Mouse (Mus musculus): Measurements from ENCODE around the gene Slc28a3.
A peak's percentile ranks its signal among the peaks of the same experiment; 100 is the strongest.

Gene Slc28a3

DNA sequence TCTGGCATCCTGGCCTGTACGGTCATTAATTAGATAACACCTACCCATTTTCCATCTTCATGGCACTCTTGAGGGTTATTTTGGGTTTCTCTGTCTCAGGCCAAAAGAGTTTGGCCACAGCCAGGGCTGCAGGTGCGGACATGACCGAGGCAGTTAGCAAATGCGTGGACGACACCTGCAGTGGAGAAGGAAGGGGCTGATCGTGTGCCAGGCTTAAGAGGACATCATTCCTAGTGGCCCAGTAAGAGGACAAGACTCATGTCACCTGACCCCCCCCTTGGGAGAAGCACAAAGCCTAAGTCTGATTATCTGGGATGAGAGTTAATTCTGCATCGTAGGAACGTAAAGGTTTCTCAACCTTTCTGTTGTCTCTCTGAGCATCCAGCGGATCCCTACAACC is 44.5 kb downstream of the Slc28a3 start:
- DNase-seq (ENCODE audit: low read depth in 2 of 2, low spot score in 2 of 2) = no peak

DNA sequence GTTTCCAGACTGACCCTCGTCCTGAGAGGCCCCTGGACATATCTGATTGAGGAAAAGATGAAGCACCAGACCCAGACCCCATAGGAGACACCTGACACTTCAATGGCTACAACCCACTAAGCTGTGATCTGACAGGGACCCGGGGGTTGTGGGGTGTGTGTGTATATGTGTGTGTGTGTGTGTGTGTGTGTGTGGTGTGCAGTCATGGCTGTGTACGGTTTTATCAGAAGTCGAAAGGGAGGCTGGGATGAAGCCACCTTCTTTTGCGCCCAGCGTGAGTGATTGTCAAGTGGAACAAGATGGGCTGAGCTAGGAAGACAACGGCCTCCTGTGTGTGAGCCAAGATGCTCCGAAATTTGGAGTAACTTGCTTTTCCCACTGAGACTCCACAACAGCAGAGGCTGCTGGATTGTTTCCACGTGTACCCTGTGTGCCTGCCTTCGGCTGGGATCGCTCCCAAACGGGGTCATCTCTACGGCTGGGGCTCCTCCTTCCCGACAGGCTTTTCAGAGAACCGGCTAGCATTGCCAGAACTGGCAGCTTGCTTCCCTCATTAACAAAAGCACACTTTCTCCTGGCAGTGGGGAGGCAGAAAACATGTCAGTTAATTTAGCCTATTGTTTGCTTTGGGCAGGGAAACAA is 50.1 kb downstream of the Slc28a3 start:
- DNase-seq (ENCODE audit: low read depth in 2 of 2, low spot score in 2 of 2) = no peak

DNA sequence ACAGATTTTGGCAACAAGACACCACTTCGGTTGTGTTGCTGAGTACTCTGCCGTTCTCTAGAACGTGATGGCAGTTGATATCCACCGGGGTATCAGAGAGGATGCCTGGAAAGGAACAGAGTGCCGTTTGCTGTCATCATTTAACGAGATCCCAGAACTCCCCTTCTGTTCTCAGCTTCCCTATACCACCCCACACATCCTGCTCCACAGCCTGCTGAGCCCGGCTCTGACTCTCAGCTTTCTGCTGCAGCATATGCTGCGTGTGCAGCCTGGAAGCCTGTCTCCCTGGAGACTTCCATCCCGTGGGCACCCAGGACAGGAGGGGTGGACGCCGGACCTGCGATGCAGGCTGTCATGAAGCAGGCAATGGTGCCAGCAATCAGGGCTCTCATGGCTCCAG is 52.5 kb downstream of the Slc28a3 start:
- DNase-seq (ENCODE audit: low read depth in 2 of 2, low spot score in 2 of 2) = no peak

DNA sequence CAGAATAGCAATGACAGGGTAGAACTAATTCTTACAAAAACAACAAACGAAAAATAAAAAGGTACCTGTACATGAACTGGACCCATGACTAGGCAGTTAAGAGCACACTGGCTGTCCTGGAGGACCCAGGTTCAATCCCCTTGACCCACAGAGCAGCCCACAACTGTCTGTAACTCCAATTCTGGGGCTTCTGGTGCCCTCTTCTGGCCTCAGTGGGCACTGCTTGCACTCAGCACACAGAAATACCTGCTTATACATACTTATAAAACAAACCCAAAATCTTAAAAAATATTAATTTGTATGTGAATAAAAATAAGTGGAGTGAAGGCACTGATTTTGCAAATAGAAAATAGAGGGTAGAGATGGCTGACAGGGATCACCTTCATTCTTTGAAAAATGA is 54.7 kb downstream of the Slc28a3 start:
- DNase-seq (ENCODE audit: low read depth in 2 of 2, low spot score in 2 of 2) = no peak

DNA sequence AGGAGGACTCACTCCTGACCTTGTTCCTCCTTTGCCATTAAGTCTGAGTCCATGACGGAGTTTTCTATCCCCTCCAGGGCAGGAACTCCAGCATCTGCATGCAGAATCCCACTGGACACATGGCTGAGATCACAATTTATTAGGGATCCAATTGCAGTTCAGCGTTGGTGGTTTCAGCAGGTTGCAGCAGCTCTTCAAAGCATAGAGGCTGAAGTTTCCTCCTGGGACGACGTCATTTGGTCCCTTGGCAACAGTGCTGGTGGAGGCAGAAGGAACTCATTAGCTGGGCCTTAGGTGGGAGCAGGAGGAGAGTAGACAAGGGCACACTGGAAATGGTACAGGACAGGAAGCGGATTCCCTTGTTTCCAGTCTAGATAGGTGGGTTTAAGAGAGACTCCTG is 55.1 kb downstream of the Slc28a3 start:
- no peak for DNase-seq (ENCODE audit: low read depth in 2 of 2, low spot score in 2 of 2)

DNA sequence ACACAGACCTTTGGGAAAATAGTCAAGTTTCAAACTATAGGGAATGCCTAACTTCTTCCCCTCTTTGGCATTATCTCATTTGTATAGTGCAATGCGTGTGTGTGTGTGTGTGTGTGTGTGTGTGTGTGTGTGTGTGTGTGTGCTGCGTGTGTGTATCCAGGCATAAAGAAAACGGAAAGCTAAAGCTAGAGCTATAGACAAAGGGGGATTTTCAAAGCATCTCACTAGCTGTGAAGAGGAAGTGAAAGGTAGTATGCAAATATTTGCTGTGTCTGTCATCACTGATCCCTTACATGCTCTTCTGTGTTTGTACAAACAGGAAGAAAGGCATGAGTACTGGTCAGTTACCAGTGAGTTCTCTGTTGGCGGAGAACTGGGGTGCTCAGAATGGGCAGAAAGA is 58.8 kb downstream of the Slc28a3 start:
- no peak for DNase-seq (ENCODE audit: low read depth in 2 of 2, low spot score in 2 of 2)

DNA sequence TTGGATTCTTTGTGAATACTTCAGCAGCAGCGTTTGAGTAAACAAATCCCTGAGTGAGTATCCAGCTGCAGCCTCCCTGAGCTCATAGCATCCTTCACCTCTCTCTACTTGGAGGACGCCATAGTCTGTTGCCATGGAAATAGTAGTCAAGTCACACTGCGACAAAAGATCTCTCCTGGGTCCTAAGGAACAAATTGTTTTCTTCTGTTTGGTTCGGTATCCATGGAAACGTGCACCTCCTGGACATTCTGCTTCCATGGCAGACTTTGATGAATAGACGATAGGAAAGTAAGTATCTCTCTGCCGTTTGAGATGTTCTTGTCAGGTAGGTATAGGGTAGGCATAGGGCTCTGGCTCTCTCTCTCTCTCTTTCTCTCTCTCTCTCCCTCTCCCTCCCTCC is 63.1 kb downstream of the Slc28a3 start:
- DNase-seq (ENCODE audit: low read depth in 2 of 2, low spot score in 2 of 2) = no peak

DNA sequence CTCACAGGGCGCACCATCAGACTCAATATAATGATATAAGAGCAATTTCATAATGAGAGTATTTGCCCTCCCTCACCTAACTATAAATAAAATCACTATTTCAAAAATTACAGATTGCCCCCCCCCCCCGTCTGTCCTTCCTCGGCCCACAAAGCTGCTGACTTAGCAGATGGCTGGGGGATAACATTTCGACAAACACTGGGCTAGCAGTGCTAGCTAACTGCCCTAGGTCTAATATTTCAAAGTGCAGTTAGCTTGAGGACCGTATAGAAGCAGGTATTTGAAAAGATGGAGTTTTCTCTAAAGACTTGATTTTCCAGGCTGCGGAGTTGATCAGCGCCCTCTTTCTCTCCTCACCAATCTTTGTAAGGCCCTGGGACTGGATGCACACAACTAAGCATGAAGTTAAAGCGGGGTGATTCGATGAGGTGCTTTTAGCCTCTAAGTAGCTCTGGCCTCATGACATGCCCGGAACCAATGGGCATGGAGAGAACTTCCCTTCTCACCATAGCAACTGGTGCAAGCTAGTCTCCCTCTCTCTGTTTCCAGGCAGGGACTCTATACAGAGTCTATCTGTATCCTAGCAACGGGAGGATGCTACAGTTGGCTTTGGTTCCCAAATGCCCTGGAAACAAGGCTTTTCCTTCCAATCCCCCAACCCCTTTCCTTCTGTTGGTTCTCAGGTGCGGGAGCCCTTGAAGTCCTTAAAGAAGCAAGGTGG is 66.8 kb downstream of the Slc28a3 start:
- no peak for DNase-seq (ENCODE audit: low read depth in 2 of 2, low spot score in 2 of 2)

DNA sequence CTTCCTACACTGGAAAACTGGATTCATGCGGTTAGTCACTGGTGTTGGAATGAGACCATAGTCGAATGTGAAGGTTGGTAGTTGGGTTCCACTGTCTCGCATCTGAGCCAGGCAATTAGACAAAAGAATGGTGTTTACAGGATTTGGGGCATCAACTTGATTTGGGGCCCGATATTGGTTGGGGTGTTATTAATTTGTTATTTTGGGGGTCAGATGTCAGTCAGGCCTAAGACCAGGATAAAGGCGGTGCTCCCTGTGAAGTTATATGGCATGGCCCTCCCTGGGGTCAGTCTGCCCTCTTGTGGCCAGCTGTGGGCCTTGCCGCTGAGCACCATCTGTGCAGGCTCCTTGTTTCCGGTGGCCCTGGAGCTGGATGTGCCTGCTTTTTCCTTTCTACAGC is 67.6 kb downstream of the Slc28a3 start:
- DNase-seq (ENCODE audit: low read depth in 2 of 2, low spot score in 2 of 2) = peak in 1 of 2 experiments; percentile 31

DNA sequence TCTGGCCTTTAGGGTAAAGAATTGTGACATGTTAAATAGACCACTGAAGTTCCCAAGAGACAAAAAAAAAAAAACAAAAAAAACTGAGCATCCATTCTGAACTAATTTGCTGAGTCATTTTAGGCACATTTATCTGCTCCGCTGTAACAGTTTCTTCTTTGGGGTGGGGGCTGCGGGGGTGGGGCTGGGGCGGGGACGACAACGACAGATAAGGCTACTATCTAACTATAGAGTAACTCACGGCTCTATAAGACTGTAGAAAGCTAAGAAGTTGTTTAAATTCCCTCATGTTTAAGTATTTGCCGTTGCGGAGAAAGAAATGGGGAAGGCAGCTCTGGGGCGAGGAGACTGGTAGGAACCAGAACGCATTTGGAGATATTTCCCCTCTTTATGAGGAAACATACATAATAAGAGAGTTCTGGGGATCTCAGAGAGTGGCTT is 68.1 kb downstream of the Slc28a3 start:
- DNase-seq (ENCODE audit: low read depth in 2 of 2, low spot score in 2 of 2) = no peak

DNA sequence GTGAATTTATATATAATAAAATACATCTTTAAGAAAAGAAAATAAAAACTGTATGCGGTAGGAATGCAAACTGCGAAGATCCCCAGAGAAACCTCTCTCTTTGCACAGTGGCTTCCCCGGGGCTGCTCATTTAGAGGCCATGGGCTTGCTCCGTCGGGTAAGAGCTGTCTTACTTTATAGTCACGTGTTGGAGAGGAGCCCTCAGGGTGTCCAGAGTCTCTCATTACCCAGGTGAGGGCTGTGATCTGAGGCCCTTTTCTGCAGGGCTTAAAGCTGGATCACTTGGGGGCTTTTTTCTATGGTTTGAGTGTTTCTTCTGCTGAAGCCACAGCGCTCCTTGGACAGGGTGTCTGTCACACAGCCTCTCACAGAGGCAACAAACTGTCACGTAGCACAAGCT is 68.5 kb downstream of the Slc28a3 start:
- no peak for DNase-seq (ENCODE audit: low read depth in 2 of 2, low spot score in 2 of 2)

DNA sequence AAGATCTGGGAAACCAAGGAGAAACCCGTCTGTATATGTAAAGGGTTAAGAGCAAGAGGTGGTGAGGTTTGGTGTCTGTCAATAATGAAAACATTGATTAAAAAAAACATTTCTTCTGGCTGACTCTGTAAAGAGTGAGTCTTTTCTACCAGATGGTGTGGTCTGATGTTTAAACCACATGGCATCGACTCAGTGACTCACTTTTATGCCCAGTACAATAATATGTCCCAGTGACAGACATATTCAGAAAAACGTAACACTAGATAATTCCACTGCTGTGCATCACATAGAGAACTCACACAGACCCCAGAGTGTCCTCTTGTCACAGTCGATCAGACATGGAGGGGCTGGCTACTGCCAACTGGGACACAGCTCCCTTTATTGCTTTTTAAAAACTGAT is 69.1 kb downstream of the Slc28a3 start:
- DNase-seq (ENCODE audit: low read depth in 2 of 2, low spot score in 2 of 2) = no peak

DNA sequence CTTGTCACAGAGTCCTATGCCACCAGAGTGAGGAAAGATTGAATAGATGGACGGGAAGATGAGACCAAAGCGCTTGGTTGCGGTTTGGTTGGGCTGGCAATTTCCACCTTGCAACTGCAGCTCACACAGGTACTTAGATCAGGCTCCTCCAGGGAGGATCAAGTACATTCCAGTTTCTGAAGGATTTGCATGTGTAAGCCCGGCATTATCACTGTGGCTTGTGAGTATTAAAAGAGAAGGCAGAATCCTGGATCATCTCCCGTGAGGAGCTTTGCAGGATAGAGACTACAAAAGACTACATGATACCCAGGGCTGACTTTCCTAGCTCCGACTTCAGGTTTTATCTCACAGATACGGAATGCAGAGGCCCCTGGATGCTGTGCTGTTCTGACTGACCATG is 71.7 kb downstream of the Slc28a3 start:
- DNase-seq (ENCODE audit: low read depth in 2 of 2, low spot score in 2 of 2) = no peak

DNA sequence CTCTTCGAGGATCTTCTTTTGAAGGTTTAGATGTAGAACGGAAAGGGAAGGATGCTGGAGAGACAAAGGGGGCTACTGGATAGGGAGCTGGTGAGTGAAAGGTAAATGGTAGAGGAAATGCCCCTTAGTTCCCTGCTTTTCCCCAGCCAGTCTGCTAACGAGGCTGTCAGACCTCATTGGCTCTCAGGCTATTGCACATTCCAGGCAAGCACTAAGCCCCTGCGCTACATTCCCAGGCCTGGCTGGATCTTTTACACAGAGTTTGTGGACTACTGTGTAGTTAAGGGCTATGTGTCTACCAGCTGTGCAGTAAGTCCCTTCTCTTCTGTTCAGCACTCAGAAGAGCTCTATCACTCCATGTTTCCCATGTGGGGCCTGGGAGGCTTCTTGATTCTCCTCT is 72.3 kb downstream of the Slc28a3 start:
- DNase-seq (ENCODE audit: low read depth in 2 of 2, low spot score in 2 of 2) = no peak

DNA sequence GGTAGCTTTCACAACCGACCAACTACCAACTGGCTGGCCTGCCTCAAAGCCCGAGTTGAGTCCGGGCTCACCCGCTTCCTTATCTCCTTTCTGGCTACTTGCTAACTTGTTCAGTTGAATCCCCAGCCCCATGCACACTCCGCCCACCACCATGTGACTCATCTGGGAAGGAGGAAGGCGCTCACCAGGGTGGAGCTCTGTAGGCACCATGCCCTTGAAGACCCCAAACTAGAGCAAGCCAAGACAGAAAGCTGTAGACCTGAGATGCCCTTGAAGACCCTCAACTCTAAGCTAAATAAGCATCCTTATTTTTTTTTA is 72.8 kb downstream of the Slc28a3 start:
- DNase-seq (ENCODE audit: low read depth in 2 of 2, low spot score in 2 of 2) = no peak

DNA sequence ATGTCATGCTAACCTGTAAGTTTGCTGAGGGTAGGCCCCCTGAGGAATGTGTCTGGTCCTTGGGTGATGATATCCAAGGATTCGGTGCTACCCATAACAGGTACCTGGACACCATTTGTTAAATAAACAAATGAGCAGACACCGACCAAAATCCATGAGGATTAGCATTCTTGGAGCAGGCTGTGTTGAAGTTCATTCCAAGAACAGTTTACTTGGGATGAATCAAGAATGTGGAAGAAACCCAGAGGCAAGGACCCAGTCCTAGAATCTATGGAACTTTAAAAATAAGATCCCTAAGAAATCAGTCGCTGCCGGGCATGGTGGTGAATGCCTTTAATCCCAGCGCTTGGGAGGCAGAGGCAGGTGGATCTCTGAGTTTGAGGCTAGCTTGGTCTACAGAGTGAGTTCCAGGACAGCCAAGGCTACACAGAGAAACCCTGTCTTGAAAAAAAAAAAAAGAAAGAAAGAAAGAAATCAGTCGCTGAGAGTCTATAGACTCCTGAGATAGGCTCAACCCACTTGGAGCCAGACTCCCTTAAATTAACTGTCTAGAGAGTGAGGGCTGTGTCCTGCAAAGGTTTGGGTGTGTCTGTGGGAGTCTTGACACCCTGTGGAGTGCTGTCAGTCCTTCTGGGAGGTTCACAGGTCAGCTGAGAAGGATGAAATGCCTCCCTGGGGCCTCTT is 73.3 kb downstream of the Slc28a3 start:
- DNase-seq (ENCODE audit: low read depth in 2 of 2, low spot score in 2 of 2) = no peak

DNA sequence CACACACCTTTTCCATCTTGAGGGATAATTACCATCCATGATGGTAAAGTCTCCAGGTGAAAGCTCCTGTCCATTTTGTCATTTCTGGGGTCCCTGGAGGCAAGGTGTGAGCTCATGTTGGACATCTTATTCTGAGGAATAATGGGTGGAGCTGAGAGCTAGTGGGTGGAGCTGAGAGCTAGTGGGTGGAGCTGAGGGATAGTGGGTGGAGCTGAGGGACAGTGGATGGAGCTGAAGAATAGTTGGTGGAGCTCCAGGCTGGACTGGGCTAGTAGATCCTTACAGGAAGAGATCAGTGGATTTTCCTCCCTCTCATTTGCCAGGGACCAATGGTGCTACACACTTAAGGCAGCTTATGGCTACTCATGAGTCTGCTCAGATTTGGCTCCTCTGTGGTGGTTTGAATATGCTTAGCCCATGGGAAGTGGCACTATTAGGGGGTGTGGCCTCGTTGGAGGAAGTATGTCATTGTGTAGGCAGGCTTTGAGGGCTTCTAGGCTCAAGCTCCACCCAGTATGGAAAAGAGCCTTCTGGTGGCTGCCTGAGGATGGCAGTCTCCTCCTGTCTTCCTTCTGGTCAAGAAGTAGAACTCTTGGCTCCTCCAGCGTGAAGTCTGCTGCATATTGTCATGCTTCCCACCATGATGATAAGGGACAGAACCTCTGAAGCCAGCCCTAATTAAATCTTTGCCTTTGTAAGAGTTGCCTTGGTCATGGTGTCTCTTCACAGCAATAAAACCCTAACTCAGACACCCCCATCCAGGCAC is 74.0 kb downstream of the Slc28a3 start:
- DNase-seq (ENCODE audit: low read depth in 2 of 2, low spot score in 2 of 2) = no peak

DNA sequence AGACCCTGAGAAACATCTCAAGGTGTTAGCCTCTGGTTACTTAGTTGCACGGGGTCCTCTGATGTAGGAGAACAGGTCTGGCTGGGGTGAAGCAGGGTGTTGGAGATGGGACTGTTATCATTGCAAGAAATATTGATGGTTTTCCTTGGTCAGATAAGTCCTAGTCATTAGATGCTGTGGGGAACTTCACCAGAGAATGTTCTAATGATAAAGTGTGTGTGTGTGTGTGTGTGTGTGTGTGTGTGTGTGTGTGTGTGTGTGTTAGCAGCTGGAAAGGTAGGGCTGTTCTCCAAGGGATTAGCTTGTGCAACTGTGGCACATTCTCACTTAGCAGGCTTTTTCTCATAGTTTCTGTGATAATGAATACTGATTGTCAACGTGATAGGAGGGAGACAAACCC is 75.4 kb downstream of the Slc28a3 start:
- no peak for DNase-seq (ENCODE audit: low read depth in 2 of 2, low spot score in 2 of 2)

DNA sequence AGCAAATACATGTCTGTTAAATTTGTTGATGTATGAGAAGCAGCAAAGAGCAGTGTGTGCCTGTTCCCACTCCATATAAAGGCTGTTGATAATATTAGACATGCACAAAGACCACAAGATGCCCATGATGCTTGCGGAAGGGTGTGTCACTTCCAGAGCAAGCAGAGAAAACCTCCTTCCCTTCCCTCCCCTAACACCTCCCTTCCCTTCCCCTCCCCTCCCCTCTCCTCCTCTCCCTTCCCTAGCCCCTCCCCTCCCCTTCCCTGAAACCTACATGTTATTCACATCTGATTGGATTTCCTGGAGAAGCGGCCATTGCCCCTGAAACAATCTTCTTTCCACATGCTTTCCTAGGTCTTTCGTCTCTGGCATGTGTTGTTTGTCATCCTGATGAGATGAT is 75.8 kb downstream of the Slc28a3 start:
- no peak for DNase-seq (ENCODE audit: low read depth in 2 of 2, low spot score in 2 of 2)

DNA sequence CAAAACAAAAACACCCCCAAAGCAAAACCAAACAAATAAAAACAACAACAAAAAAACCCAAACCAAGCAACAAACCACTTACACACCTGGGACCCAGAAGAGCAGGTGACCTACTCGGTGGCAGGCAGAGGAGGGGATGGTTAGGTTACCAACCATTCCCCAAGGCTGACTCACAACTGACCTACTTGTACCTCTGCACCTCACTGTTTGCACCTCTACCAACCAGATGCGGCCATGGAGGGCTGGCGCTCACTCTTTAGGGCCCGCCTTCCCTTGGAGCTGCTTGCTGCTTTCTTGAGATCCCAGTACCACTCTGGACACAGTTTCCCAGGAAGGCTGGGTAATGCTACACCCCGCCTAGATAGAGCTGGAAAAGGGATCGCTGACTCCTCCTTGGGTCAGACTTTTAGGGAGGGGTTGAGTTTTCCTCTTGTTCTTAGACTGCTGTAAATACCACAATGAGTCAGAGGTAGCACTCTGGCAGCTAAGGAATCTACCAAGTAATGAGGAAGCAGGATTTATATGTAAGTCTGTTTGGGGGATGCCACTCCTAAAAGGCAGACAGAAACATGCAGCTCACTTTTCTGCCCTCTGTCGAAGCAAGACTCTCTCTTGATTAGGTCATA is 76.3 kb downstream of the Slc28a3 start:
- DNase-seq (ENCODE audit: low read depth in 2 of 2, low spot score in 2 of 2) = no peak

DNA sequence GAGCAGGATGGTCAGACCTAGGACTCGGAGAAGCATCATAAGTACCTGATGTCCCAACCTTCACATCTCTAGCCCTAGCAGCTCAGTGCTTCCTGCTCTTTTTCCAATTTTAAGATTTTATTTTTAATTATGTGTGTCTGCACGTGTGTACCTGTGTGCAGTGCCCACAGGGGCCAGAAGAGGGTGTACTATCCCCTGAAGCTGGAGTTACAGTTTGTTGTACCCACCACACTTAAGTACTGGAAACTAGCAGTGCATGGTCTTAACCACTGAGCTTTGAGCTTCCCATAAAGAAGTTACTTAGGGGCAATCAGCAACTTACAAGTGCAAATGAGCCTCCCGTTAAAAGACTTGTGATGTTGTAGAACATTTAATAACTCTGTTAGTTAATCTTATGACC is 86.1 kb downstream of the Slc28a3 start:
- DNase-seq (ENCODE audit: low read depth in 2 of 2, low spot score in 2 of 2) = no peak

DNA sequence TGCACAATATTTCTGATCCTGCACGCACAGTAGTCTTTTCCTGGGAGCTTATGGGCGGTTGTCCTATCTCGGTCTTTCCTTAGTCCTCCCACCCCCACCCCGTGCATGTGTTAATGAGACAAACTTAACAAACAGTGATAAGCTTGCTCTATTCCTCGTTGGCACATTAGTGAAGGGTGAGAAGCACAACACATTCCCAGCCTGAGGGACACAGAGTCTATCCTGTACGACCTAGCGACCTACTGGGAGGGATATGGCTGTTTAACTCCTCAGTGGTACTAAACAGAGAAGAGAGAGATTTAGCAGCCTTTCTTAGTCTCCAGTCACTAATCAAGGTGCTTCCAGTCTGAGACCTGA is 86.9 kb downstream of the Slc28a3 start:
- no peak for DNase-seq (ENCODE audit: low read depth in 2 of 2, low spot score in 2 of 2)
